Mouse (Mus musculus) heart, embryonic 16.5 days (tissue): ENCODE measurements around the gene 4921504E06Rik. TPM values are rescaled to one million over a fixed set of nuclear protein-coding genes. Genes with fewer than 3 reads are reported as not detected.

Experiments
- ATAC-seq: fragments of 200-750 bp; cut with Nextera tagmentation; replicated peaks from 2 replicates; pipeline ENCODE4 v1.8.0; 2017; ENCODE audit warnings: moderate number of reproducible peaks; ENCODE audit not compliant: insufficient read depth, low FRiP score; ENCODE audit errors: extremely low read depth
- H3K27ac ChIP-seq: fragments of 300-500 bp; sonication (generic); 2 replicates; pipeline ENCODE4 v1.5.1; 2014; ENCODE audit warnings: mild to moderate bottlenecking, low read length, control low read depth, moderate library complexity
- H3K27me3 ChIP-seq: fragments of 300-500 bp; sonication (generic); 2 replicates; pipeline ENCODE4 v1.6.1; 2014; ENCODE audit warnings: low read length, mixed read lengths; ENCODE audit not compliant: control insufficient read depth, insufficient read depth
- H3K36me3 ChIP-seq: fragments of 300-500 bp; sonication (generic); 2 replicates; pipeline ENCODE4 v1.6.1; 2014; ENCODE audit not compliant: control insufficient read depth, insufficient read depth
- H3K4me1 ChIP-seq: fragments of 300-500 bp; sonication (generic); 2 replicates; pipeline ENCODE4 v1.6.1; 2014; ENCODE audit warnings: low read length, mixed read lengths; ENCODE audit not compliant: control insufficient read depth, insufficient read depth
- H3K4me2 ChIP-seq: fragments of 300-500 bp; sonication (generic); 2 replicates; pipeline ENCODE4 v1.6.1; 2014; ENCODE audit warnings: low read depth, mild to moderate bottlenecking, control low read depth, low read length
- H3K4me3 ChIP-seq: fragments of 300-500 bp; sonication (generic); 2 replicates; pipeline ENCODE4 v1.5.1; 2014; ENCODE audit warnings: mild to moderate bottlenecking, control low read depth, low read length
- H3K9ac ChIP-seq: fragments of 300-500 bp; sonication (generic); 2 replicates; pipeline ENCODE4 v1.6.1; 2014; ENCODE audit warnings: low read length, control low read depth
- H3K9me3 ChIP-seq: fragments of 300-500 bp; sonication (generic); replicated peaks from 2 replicates; pipeline ENCODE4 v1.6.1; 2016; ENCODE audit warnings: low read length; ENCODE audit not compliant: control insufficient read depth
- WGBS: fragments of 180-500 bp; shearing (Covaris S2); extraction: QIAGEN DNeasy Blood & Tissue Kit; methylation state at CpG from one replicate; pipeline ENCODE4 v1.1.7; 2014; 5-methylcytosine and 5-hydroxymethylcytosine counted together
- polyA plus RNA-seq: library from polyadenylated mRNA; unstranded; fragments of >200 nt; fragmentation: Nextera tagmentation; extraction: Ambion mirVana; gene quantifications from 2 replicates; pipeline ENCODE4 v1.2.1, GENCODE M21; 2015

4921504E06Rik gene
- polyA plus RNA-seq, 1 experiment from 2014 or later: not detected

DNA sequence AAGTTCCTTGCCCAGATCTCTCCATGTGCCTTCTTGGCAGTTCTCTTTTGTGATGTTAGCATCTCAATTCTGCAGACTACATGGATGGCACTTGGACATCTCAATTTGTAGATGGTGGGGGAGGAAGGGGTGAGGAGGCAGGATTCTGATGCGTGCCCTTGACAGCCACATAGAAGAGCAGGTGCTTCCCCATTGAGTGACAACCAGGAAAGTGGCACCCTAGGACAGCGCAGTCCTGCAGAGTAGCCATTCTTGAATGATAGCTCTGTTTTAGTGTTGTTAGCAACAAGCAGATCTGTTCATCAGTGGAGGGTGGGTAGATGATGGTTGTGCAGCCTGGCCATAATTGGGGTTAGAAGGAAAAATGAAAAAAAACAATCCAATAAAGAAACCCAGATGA lies 33.1 kb downstream of the 4921504E06Rik start:
- 86% methylated on average over 2 of the region's 2 CpGs for WGBS
- Histone ChIP-seq H3K9ac (no peak overlapping the region), H3K36me3 (no peaks in the 10 kb centered on the region), H3K4me3 (no peak overlapping the region), H3K4me2 (no peak overlapping the region), H3K27ac (no peak overlapping the region), H3K9me3 (no peaks in the 10 kb centered on the region), H3K27me3 (peaks cover 9% of the 10 kb centered on the region), H3K4me1 (no peaks in the 10 kb centered on the region)
- no peak for ATAC-seq

DNA sequence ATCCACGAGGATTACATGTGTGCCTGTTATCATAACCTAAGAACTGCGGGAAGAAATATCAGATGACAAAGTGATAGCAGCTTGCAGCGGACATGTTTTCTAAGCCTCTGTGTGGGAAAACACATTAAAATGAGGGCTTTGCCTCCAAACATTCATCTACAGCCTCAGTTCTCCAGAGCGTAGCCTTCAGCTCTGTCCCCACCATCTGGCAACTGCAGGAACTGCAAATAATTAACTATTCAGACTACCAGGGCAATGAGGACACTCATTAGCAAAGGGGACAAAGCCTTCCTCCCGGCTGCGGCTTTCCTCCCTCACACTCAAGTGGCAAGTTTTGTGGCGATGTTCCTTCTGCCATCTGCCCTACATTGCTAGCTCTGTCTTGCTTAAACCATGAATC lies 33.9 kb downstream of the 4921504E06Rik start:
- 9% methylated on average over 7 of the region's 7 CpGs for WGBS
- no peak for ATAC-seq
- no peak overlapping the region for H3K4me2 ChIP-seq

GRCm38 (mm10) chr2:19517952-19518351 lies 35.8 kb downstream of the 4921504E06Rik start:
- Histone ChIP-seq H3K4me3 (no peak overlapping the region), H3K4me1 (no peaks in the 10 kb centered on the region), H3K36me3 (no peaks in the 10 kb centered on the region), H3K9ac (no peak overlapping the region), H3K27me3 (peaks cover 9% of the 10 kb centered on the region), H3K4me2 (no peak overlapping the region), H3K9me3 (no peaks in the 10 kb centered on the region), H3K27ac (no peak overlapping the region)
- WGBS: 51% methylated on average over 13 of the region's 13 CpGs
- no peak for ATAC-seq

More for the DNA sequence above, 33.9 kb downstream of the 4921504E06Rik start:
- no peak overlapping the region for H3K4me3 ChIP-seq
- H3K36me3 ChIP-seq: no peaks in the 10 kb centered on the region
- H3K9me3 ChIP-seq: no peaks in the 10 kb centered on the region
- H3K9ac ChIP-seq: no peak overlapping the region
- peaks cover 9% of the 10 kb centered on the region for H3K27me3 ChIP-seq
- no peak overlapping the region for H3K27ac ChIP-seq
- no peaks in the 10 kb centered on the region for H3K4me1 ChIP-seq

DNA sequence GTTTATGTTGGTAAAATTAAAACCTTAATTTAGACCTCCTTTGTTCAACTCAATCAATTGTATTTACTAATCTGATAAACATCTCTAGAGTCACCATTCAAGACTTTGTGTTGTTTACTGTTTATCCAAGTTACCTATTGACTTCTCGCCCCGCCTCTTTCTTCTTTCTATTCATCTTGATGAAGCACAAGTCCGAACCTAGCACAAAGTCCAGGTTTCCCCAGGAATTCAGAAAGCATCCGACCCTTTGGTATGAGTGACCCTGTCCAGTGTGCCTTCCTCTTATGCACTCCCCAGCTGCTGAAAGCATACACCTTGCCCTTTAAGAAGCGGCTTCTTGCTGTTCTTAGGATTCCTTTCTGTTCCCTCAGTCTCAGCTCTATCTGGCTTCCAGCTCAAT lies 41.3 kb downstream of the 4921504E06Rik start:
- Histone ChIP-seq H3K4me3 (no peak overlapping the region), H3K27me3 (no peaks in the 10 kb centered on the region), H3K36me3 (no peaks in the 10 kb centered on the region), H3K4me1 (no peaks in the 10 kb centered on the region), H3K4me2 (no peak overlapping the region), H3K9me3 (no peaks in the 10 kb centered on the region), H3K9ac (no peak overlapping the region), H3K27ac (no peak overlapping the region)
- ATAC-seq: no peak
- WGBS: 66% methylated on average over 5 of the region's 5 CpGs

GRCm38 (mm10) chr2:19511032-19511431 lies 42.7 kb downstream of the 4921504E06Rik start:
- H3K4me3 ChIP-seq: no peak overlapping the region
- no peaks in the 10 kb centered on the region for H3K36me3 ChIP-seq
- no peak overlapping the region for H3K27ac ChIP-seq
- no peaks in the 10 kb centered on the region for H3K9me3 ChIP-seq
- WGBS: 38% methylated on average over 5 of the region's 5 CpGs
- ATAC-seq: no peak
- no peak overlapping the region for H3K9ac ChIP-seq
- no peaks in the 10 kb centered on the region for H3K4me1 ChIP-seq
- H3K27me3 ChIP-seq: no peaks in the 10 kb centered on the region
- H3K4me2 ChIP-seq: no peak overlapping the region

DNA sequence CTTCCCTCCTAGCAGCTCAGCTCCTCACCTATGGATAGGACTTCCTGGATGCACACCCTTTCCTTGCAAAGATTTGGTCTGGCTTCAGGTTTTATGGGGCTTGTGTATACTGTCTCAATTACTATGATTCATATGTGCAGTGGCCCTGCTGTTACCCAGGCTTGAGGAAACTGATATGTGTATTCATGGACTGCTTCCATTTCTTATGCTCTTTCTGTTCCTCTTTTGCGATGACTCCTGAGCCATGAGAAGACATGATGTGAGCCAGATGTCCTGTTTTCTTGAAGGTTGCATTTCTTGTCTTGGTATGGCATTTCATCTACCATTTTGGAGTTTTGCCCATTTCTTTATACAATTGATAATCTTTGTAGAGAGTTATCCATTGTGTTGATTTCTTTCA lies 48.0 kb downstream of the 4921504E06Rik start:
- no peak for ATAC-seq
- Histone ChIP-seq H3K27me3 (no peaks in the 10 kb centered on the region), H3K27ac (no peak overlapping the region), H3K36me3 (no peaks in the 10 kb centered on the region), H3K4me1 (no peaks in the 10 kb centered on the region), H3K4me3 (no peak overlapping the region), H3K9ac (no peak overlapping the region), H3K4me2 (no peak overlapping the region), H3K9me3 (no peaks in the 10 kb centered on the region)
- whole genome bisulfite sequencing: 81% methylated on average over 1 of the region's 1 CpGs

DNA sequence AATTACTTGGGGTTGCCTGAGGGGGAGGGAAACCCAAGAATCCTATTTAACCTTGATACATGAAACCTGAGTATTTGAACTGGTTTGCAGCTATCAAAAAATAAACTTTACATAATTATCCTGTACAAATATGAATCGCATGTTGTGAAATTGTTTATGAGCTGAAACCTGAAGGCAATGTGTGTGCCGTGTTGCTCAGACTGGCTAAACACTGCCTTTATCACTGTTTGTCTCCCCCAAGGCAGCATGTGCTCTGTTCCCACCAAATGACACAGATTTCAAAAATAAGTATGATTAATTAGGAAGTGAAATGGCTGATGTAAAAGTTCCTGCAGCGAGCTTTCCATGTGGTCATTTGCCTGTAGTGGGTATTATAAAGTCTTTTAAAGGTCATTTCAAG lies 63.5 kb downstream of the 4921504E06Rik start:
- no peak overlapping the region for H3K9ac ChIP-seq
- H3K4me1 ChIP-seq: no peaks in the 10 kb centered on the region
- no peak overlapping the region for H3K27ac ChIP-seq
- no peaks in the 10 kb centered on the region for H3K9me3 ChIP-seq
- no peaks in the 10 kb centered on the region for H3K27me3 ChIP-seq
- no peak for ATAC-seq
- H3K4me3 ChIP-seq: no peak overlapping the region
- H3K36me3 ChIP-seq: no peaks in the 10 kb centered on the region
- no peak overlapping the region for H3K4me2 ChIP-seq
- WGBS: 66% methylated on average over 3 of the region's 3 CpGs

DNA sequence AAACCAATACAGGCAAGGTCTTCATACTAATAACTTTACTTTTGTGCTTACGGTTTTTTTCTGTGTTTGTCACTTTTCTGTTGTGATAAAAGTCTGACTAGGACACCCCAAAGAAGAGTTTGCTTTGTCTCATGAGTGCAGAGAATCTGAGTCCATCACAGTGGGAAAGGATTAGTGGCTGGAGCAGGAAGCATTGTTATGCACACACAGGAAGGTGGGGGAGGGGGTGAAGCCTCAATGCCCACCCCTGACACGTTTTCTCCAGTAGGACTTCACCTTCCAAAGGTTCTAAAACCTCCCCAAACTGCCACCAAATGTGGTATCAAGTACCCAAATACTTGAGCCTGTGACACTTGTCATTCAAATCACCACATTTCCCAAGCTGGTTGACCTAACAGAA lies 91.8 kb downstream of the 4921504E06Rik start:
- H3K4me2 ChIP-seq: no peak overlapping the region
- 37% methylated on average over 2 of the region's 2 CpGs for WGBS
- no peak overlapping the region for H3K27ac ChIP-seq
- no peaks in the 10 kb centered on the region for H3K9me3 ChIP-seq
- H3K4me1 ChIP-seq: no peaks in the 10 kb centered on the region
- ATAC-seq: no peak
- H3K4me3 ChIP-seq: no peak overlapping the region
- no peak overlapping the region for H3K9ac ChIP-seq
- H3K27me3 ChIP-seq: peaks cover 13% of the 10 kb centered on the region
- H3K36me3 ChIP-seq: no peaks in the 10 kb centered on the region

GRCm38 (mm10) chr2:19458785-19459184 lies 94.9 kb downstream of the 4921504E06Rik start:
- Histone ChIP-seq H3K9ac (no peak overlapping the region), H3K36me3 (no peaks in the 10 kb centered on the region), H3K4me3 (no peak overlapping the region), H3K4me1 (no peaks in the 10 kb centered on the region), H3K27ac (no peak overlapping the region), H3K9me3 (no peaks in the 10 kb centered on the region), H3K27me3 (peaks cover 41% of the 10 kb centered on the region), H3K4me2 (no peak overlapping the region)
- no peak for ATAC-seq
- 48% methylated on average over 2 of the region's 2 CpGs for WGBS
